Mouse (Mus musculus) urinary bladder, adult 18-20 months (tissue): ENCODE measurements at regions not wholly inside any gene's neighbourhood (a gene's known extent, or its start where the extent isn't known, plus 50 kb on each side); places are given as distances from the start of the nearest gene placed in this dataset.

Experiments used
- DNase-seq, 2 experiments: peaks; one replicate each; pipeline ENCODE4 v3.0.0; 2022; ENCODE audit warnings: low spot score in 2 of 2, mixed read lengths in 2 of 2

- no peak for DNase-seq
Measured at GRCm38 (mm10) chr12:91986448-91986847, 137.5 kb upstream of the Sel1l start.

GRCm38 (mm10) chr12:91980321-91980720 is 131.4 kb upstream of the Sel1l start:
- no peak for DNase-seq

- no peak for DNase-seq
Measured at GRCm38 (mm10) chr12:91971045-91971444, 122.1 kb upstream of the Sel1l start.

- no peak for DNase-seq
Measured at GRCm38 (mm10) chr12:91965937-91966336, 117.0 kb upstream of the Sel1l start.

GRCm38 (mm10) chr12:91963239-91963638 is 114.3 kb upstream of the Sel1l start:
- no peak for DNase-seq

- no peak for DNase-seq
Measured at GRCm38 (mm10) chr12:91958086-91958485, 109.1 kb upstream of the Sel1l start.

GRCm38 (mm10) chr12:91956411-91956810 is 107.5 kb upstream of the Sel1l start:
- DNase-seq = no peak

GRCm38 (mm10) chr12:91948602-91949167 is 99.7 kb upstream of the Sel1l start:
- no peak for DNase-seq

- no peak for DNase-seq
Measured at GRCm38 (mm10) chr12:91947998-91948397, 99.0 kb upstream of the Sel1l start.

GRCm38 (mm10) chr12:91946541-91946940 is 97.6 kb upstream of the Sel1l start:
- DNase-seq = no peak

GRCm38 (mm10) chr12:91932490-91933361 is 83.8 kb upstream of the Sel1l start:
- DNase-seq = no peak

GRCm38 (mm10) chr12:91931586-91931985 is 82.6 kb upstream of the Sel1l start:
- no peak for DNase-seq

GRCm38 (mm10) chr12:91929386-91930054 is 80.6 kb upstream of the Sel1l start:
- no peak for DNase-seq

GRCm38 (mm10) chr12:91927576-91927975 is 78.6 kb upstream of the Sel1l start:
- DNase-seq = no peak

- no peak for DNase-seq
Measured at GRCm38 (mm10) chr12:91915486-91915885, 66.5 kb upstream of the Sel1l start.

- DNase-seq = no peak
Measured at GRCm38 (mm10) chr12:91910529-91910928, 61.6 kb upstream of the Sel1l start.
